Mouse (Mus musculus): ENCODE data around the gene Ten1. TPM values are rescaled to one million over a fixed set of nuclear protein-coding genes. Genes with fewer than 3 reads are reported as not detected.

Ten1 gene
- polyA plus RNA-seq, 1 experiment = 57.0 TPM

- TF ChIP-seq POLR2A (IDR thresholded peaks at IDR 0.05; ENCODE audit: control insufficient read depth, extremely low read depth, insufficient read depth, low read length, poor library complexity) = peak; percentile 56; the same call in 1 of the 2 replicates
- 0 out of 2 replicates have a peak, but pooled peaks have one; percentile 12 for TF ChIP-seq CTCF (IDR thresholded peaks at IDR 0.05; ENCODE audit: borderline replicate concordance, control insufficient read depth, extremely low read depth, insufficient read depth, low read length, poor library complexity)
- Histone ChIP-seq H3K27me3 (ENCODE audit: control insufficient read depth, insufficient read depth, low read length) (no peaks in the 10 kb centered on the region), H3K4me1 (replicated peaks; ENCODE audit: control insufficient read depth, insufficient read depth, low read length) (peaks cover 15% of the 10 kb centered on the region), H3K4me3 (ENCODE audit: control insufficient read depth, insufficient read depth, low read length) (peak within 1 kb of the TSS; percentile 39), H3K36me3 (ENCODE audit: control insufficient read depth, insufficient read depth, low read length) (no peaks in the 10 kb centered on the region), H3K27ac (ENCODE audit: control insufficient read depth, insufficient read depth, low read length) (peak within 1 kb of the TSS; percentile 16)
- 17% methylated on average over 31 of the region's 31 CpGs for WGBS
- peak; percentile 71 for DNase-seq
Observed at GRCm38 (mm10) chr11:116237742-116238395, 39.2 kb downstream of the Ten1 start, which contains the start of gene Evpl. Evpl (minus strand) TSS chr11:116238077.

DNA sequence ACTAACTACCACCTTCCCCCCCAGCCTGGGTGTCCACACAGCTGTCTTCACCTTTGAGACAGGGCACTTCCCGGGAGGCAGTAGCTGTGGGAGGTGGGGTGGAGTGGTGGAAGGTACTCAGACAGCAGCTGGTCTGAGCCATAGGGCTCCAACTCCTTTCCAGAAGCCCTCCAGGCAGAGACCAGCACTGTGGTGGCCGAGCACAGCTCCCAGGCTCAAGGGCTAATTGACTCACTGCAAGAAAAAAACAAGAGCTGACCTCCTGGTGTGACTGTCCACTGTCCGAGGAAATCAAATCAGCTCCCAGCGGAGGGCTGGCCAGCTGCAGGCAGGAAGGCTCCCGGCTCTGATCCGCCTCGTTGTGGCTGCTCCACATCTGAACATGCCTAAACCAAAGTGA, 41.1 kb downstream of the Ten1 start:
- no peak for TF ChIP-seq POLR2A (IDR thresholded peaks at IDR 0.05; ENCODE audit: control insufficient read depth, extremely low read depth, insufficient read depth, low read length, poor library complexity)
- TF ChIP-seq CTCF (IDR thresholded peaks at IDR 0.05; ENCODE audit: borderline replicate concordance, control insufficient read depth, extremely low read depth, insufficient read depth, low read length, poor library complexity) = no peak
- Histone ChIP-seq H3K27ac (ENCODE audit: control insufficient read depth, insufficient read depth, low read length) (no peak overlapping the region), H3K36me3 (ENCODE audit: control insufficient read depth, insufficient read depth, low read length) (peaks cover 6% of the 10 kb centered on the region), H3K4me3 (ENCODE audit: control insufficient read depth, insufficient read depth, low read length) (no peak overlapping the region), H3K4me1 (replicated peaks; ENCODE audit: control insufficient read depth, insufficient read depth, low read length) (peaks cover 15% of the 10 kb centered on the region), H3K27me3 (ENCODE audit: control insufficient read depth, insufficient read depth, low read length) (no peaks in the 10 kb centered on the region)
- WGBS = 89% methylated on average over 7 of the region's 7 CpGs
- no peak for DNase-seq

GRCm38 (mm10) chr11:116241744-116242235, 43.1 kb downstream of the Ten1 start:
- no peak overlapping the region for H3K27ac ChIP-seq (ENCODE audit: control insufficient read depth, insufficient read depth, low read length)

GRCm38 (mm10) chr11:116244580-116244979, 45.9 kb downstream of the Ten1 start:
- H3K27ac ChIP-seq (ENCODE audit: control insufficient read depth, insufficient read depth, low read length) = no peak overlapping the region
- TF ChIP-seq CTCF (IDR thresholded peaks at IDR 0.05; ENCODE audit: borderline replicate concordance, control insufficient read depth, extremely low read depth, insufficient read depth, low read length, poor library complexity) = no peak
- TF ChIP-seq POLR2A (IDR thresholded peaks at IDR 0.05; ENCODE audit: control insufficient read depth, extremely low read depth, insufficient read depth, low read length, poor library complexity) = no peak
- no peak for DNase-seq
- H3K27me3 ChIP-seq (ENCODE audit: control insufficient read depth, insufficient read depth, low read length) = no peaks in the 10 kb centered on the region
- peaks cover 51% of the 10 kb centered on the region for H3K36me3 ChIP-seq (ENCODE audit: control insufficient read depth, insufficient read depth, low read length)
- H3K4me1 ChIP-seq (replicated peaks; ENCODE audit: control insufficient read depth, insufficient read depth, low read length) = no peaks in the 10 kb centered on the region
- 94% methylated on average over 8 of the region's 8 CpGs for WGBS
- no peak overlapping the region for H3K4me3 ChIP-seq (ENCODE audit: control insufficient read depth, insufficient read depth, low read length)

More at GRCm38 (mm10) chr11:116241744-116242235, 43.1 kb downstream of the Ten1 start:
- DNase-seq = no peak
- no peak overlapping the region for H3K4me3 ChIP-seq (ENCODE audit: control insufficient read depth, insufficient read depth, low read length)
- TF ChIP-seq CTCF (IDR thresholded peaks at IDR 0.05; ENCODE audit: borderline replicate concordance, control insufficient read depth, extremely low read depth, insufficient read depth, low read length, poor library complexity) = no peak
- TF ChIP-seq POLR2A (IDR thresholded peaks at IDR 0.05; ENCODE audit: control insufficient read depth, extremely low read depth, insufficient read depth, low read length, poor library complexity) = no peak
- peaks cover 15% of the 10 kb centered on the region for H3K4me1 ChIP-seq (replicated peaks; ENCODE audit: control insufficient read depth, insufficient read depth, low read length)
- peaks cover 26% of the 10 kb centered on the region for H3K36me3 ChIP-seq (ENCODE audit: control insufficient read depth, insufficient read depth, low read length)
- WGBS = 96% methylated on average over 12 of the region's 12 CpGs
- H3K27me3 ChIP-seq (ENCODE audit: control insufficient read depth, insufficient read depth, low read length) = no peaks in the 10 kb centered on the region

DNA sequence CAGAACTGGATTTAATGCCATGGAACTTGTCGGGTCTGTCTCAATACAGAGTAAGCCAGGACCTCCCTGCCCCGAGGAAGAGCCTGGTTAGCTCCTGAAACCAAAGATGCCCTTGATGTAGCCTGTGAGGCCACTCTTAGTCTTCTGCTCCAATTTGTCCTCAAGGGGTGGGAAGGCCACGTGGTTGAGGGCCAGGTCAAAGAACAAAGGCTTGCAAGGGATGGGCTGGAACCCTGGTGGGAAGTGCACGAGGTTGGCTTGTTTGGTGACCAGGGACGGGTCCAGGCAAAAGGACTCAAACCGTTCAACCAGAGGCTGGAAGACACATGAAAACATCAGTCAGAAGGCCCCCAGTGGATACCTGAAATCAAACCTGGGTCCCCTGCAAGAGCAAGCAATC, 47.0 kb downstream of the Ten1 start:
- no peak overlapping the region for H3K4me3 ChIP-seq (ENCODE audit: control insufficient read depth, insufficient read depth, low read length)
- H3K36me3 ChIP-seq (ENCODE audit: control insufficient read depth, insufficient read depth, low read length) = peaks cover 61% of the 10 kb centered on the region
- TF ChIP-seq POLR2A (IDR thresholded peaks at IDR 0.05; ENCODE audit: control insufficient read depth, extremely low read depth, insufficient read depth, low read length, poor library complexity) (no peak), CTCF (IDR thresholded peaks at IDR 0.05; ENCODE audit: borderline replicate concordance, control insufficient read depth, extremely low read depth, insufficient read depth, low read length, poor library complexity) (no peak)
- no peaks in the 10 kb centered on the region for H3K27me3 ChIP-seq (ENCODE audit: control insufficient read depth, insufficient read depth, low read length)
- 90% methylated on average over 6 of the region's 6 CpGs for WGBS
- H3K27ac ChIP-seq (ENCODE audit: control insufficient read depth, insufficient read depth, low read length) = no peak overlapping the region
- no peaks in the 10 kb centered on the region for H3K4me1 ChIP-seq (replicated peaks; ENCODE audit: control insufficient read depth, insufficient read depth, low read length)
- no peak for DNase-seq

GRCm38 (mm10) chr11:116247502-116248222, 49.0 kb downstream of the Ten1 start:
- Histone ChIP-seq H3K4me3 (ENCODE audit: control insufficient read depth, insufficient read depth, low read length) (no peak overlapping the region), H3K27ac (ENCODE audit: control insufficient read depth, insufficient read depth, low read length) (no peak overlapping the region), H3K27me3 (ENCODE audit: control insufficient read depth, insufficient read depth, low read length) (no peaks in the 10 kb centered on the region), H3K36me3 (ENCODE audit: control insufficient read depth, insufficient read depth, low read length) (peaks cover 80% of the 10 kb centered on the region), H3K4me1 (replicated peaks; ENCODE audit: control insufficient read depth, insufficient read depth, low read length) (peaks cover under 1% of the 10 kb centered on the region)
- DNase-seq = no peak
- no peak for TF ChIP-seq CTCF (IDR thresholded peaks at IDR 0.05; ENCODE audit: borderline replicate concordance, control insufficient read depth, extremely low read depth, insufficient read depth, low read length, poor library complexity)
- TF ChIP-seq POLR2A (IDR thresholded peaks at IDR 0.05; ENCODE audit: control insufficient read depth, extremely low read depth, insufficient read depth, low read length, poor library complexity) = no peak
- 93% methylated on average over 14 of the region's 14 CpGs for WGBS
